Mouse (Mus musculus) cerebellum, adult 11 months (tissue): ENCODE measurements at regions not wholly inside any gene's neighbourhood (a gene's known extent, or its start where the extent isn't known, plus 50 kb on each side); places are given as distances from the start of the nearest gene placed in this dataset.
"Not testable (repeated sequence)": the region's sequence is repeated elsewhere in the genome, so short reads cannot be mapped to it uniquely, and the experiment has no call there.

Experiments
- DNase-seq: peaks from one replicate; pipeline ENCODE4 v3.0.0; 2022

- DNase-seq: peak; percentile 4
Observed at GRCm38 (mm10) chr1:152239376-152239775, 147.1 kb downstream of the Tsen15 start.

- no peak for DNase-seq
Observed at GRCm38 (mm10) chr1:152235212-152235792, 145.4 kb upstream of the 1700025G04Rik start.

- no peak for DNase-seq
Observed at GRCm38 (mm10) chr1:152234716-152235115, 144.8 kb upstream of the 1700025G04Rik start.

- no peak for DNase-seq
Observed at GRCm38 (mm10) chr1:152231717-152232202, 141.8 kb upstream of the 1700025G04Rik start.

GRCm38 (mm10) chr1:152229709-152230108 lies 139.8 kb upstream of the 1700025G04Rik start:
- no peak for DNase-seq

- no peak for DNase-seq
Observed at GRCm38 (mm10) chr1:152226049-152226448, 136.1 kb upstream of the 1700025G04Rik start.

- DNase-seq: no peak
Observed at GRCm38 (mm10) chr1:152223666-152224065, 133.7 kb upstream of the 1700025G04Rik start.

GRCm38 (mm10) chr1:152220804-152221565 lies 131.1 kb upstream of the 1700025G04Rik start:
- DNase-seq: no peak

GRCm38 (mm10) chr1:152219752-152220151 lies 129.8 kb upstream of the 1700025G04Rik start:
- not testable (repeated sequence) for DNase-seq

- no peak for DNase-seq
Observed at GRCm38 (mm10) chr1:152217404-152217803, 127.5 kb upstream of the 1700025G04Rik start.

GRCm38 (mm10) chr1:152214376-152214775 lies 124.5 kb upstream of the 1700025G04Rik start:
- no peak for DNase-seq

GRCm38 (mm10) chr1:152203187-152203586 lies 113.3 kb upstream of the 1700025G04Rik start:
- DNase-seq: no peak

- no peak for DNase-seq
Observed at GRCm38 (mm10) chr1:152188700-152189099, 98.8 kb upstream of the 1700025G04Rik start.

- DNase-seq: no peak
Observed at GRCm38 (mm10) chr1:152184956-152185355, 95.0 kb upstream of the 1700025G04Rik start.

GRCm38 (mm10) chr1:152176267-152176970 lies 86.5 kb upstream of the 1700025G04Rik start:
- DNase-seq: no peak

- DNase-seq: no peak
Observed at GRCm38 (mm10) chr1:152175691-152176090, 85.8 kb upstream of the 1700025G04Rik start.

- DNase-seq: no peak
Observed at GRCm38 (mm10) chr1:152174464-152174863, 84.5 kb upstream of the 1700025G04Rik start.

- peak; percentile 64 for DNase-seq
Observed at GRCm38 (mm10) chr1:152171034-152171790, 81.3 kb upstream of the 1700025G04Rik start.

GRCm38 (mm10) chr1:152170583-152170982 lies 80.7 kb upstream of the 1700025G04Rik start:
- no peak for DNase-seq

GRCm38 (mm10) chr1:152169508-152169907 lies 79.6 kb upstream of the 1700025G04Rik start:
- DNase-seq: no peak

- peak; percentile 39 for DNase-seq
Observed at GRCm38 (mm10) chr1:152168284-152168683, 78.4 kb upstream of the 1700025G04Rik start.

- no peak for DNase-seq
Observed at GRCm38 (mm10) chr1:152167716-152168115, 77.8 kb upstream of the 1700025G04Rik start.

GRCm38 (mm10) chr1:152165490-152165905 lies 75.6 kb upstream of the 1700025G04Rik start:
- peak; percentile 78 for DNase-seq
